Mouse (Mus musculus): ENCODE data around the gene S1pr4. TPM values are rescaled to one million over a fixed set of nuclear protein-coding genes. Genes with fewer than 3 reads are reported as not detected.
A peak's percentile ranks its signal among the peaks of the same experiment; 100 is the strongest.

The S1pr4 gene
- polyA plus RNA-seq, 1 experiment: 84.3 TPM

DNA sequence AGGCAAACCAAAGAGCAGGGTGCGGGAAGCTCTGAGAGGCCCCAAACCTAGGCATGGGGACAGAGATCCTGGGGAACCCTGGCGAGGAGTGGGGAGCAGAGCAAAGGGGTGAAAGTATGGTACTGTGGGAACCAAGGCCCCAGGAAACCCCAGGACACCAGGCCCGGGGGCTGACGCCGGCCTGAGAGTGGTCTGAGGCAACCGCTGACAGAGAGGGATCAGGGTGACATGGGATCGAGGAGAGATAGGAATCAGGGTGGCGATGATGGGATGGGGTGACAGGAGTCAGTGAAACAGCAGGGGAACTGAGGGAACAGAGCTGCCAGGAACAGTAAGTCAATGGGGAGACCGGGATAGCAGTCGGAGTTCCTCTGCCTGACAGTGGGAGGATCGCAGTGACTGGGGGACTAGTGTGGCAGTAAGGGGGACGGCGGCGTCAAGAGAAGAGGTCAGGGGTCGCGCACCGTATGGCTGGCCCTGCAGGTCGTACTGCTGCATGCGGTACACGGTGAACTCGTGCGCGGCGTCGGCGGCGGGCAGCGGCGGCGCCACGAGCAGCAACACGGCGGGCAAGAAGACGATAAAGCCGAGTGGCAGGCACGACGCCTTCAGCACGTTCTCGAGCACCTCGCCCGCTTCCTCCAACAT is 4.2 kb downstream of the S1pr4 start:
- H3K36me3 ChIP-seq (ENCODE audit: control insufficient read depth, insufficient read depth, low read length): peaks cover 4% of the 10 kb centered on the region
- peak overlapping the region; percentile 91 for H3K4me3 ChIP-seq (ENCODE audit: control insufficient read depth, insufficient read depth, low read length)
- DNase-seq: no peak
- H3K27me3 ChIP-seq (ENCODE audit: control insufficient read depth, insufficient read depth, low read length): no peaks in the 10 kb centered on the region
- 2% methylated on average over 41 of the region's 41 CpGs for WGBS
- H3K4me1 ChIP-seq (replicated peaks; ENCODE audit: control insufficient read depth, insufficient read depth, low read length): peaks cover 31% of the 10 kb centered on the region
- TF ChIP-seq POLR2A (IDR thresholded peaks at IDR 0.05; ENCODE audit: control insufficient read depth, extremely low read depth, insufficient read depth, low read length, poor library complexity) (no peak), CTCF (IDR thresholded peaks at IDR 0.05; ENCODE audit: borderline replicate concordance, control insufficient read depth, extremely low read depth, insufficient read depth, low read length, poor library complexity) (no peak)
- H3K27ac ChIP-seq (ENCODE audit: control insufficient read depth, insufficient read depth, low read length): no peak overlapping the region

GRCm38 (mm10) chr10:81495151-81495550 is 4.8 kb downstream of the S1pr4 start:
- Histone ChIP-seq H3K36me3 (ENCODE audit: control insufficient read depth, insufficient read depth, low read length) (peaks cover 4% of the 10 kb centered on the region), H3K4me1 (replicated peaks; ENCODE audit: control insufficient read depth, insufficient read depth, low read length) (peaks cover 31% of the 10 kb centered on the region), H3K27ac (ENCODE audit: control insufficient read depth, insufficient read depth, low read length) (no peak overlapping the region), H3K27me3 (ENCODE audit: control insufficient read depth, insufficient read depth, low read length) (no peaks in the 10 kb centered on the region), H3K4me3 (ENCODE audit: control insufficient read depth, insufficient read depth, low read length) (peak overlapping the region; percentile 91; the same call in 1 of the 2 replicates)
- 74% methylated on average over 6 of the region's 6 CpGs for WGBS
- TF ChIP-seq POLR2A (IDR thresholded peaks at IDR 0.05; ENCODE audit: control insufficient read depth, extremely low read depth, insufficient read depth, low read length, poor library complexity): 0 out of 2 replicates have a peak, but pooled peaks have one; percentile 5
- TF ChIP-seq CTCF (IDR thresholded peaks at IDR 0.05; ENCODE audit: borderline replicate concordance, control insufficient read depth, extremely low read depth, insufficient read depth, low read length, poor library complexity): no peak
- no peak for DNase-seq

DNA sequence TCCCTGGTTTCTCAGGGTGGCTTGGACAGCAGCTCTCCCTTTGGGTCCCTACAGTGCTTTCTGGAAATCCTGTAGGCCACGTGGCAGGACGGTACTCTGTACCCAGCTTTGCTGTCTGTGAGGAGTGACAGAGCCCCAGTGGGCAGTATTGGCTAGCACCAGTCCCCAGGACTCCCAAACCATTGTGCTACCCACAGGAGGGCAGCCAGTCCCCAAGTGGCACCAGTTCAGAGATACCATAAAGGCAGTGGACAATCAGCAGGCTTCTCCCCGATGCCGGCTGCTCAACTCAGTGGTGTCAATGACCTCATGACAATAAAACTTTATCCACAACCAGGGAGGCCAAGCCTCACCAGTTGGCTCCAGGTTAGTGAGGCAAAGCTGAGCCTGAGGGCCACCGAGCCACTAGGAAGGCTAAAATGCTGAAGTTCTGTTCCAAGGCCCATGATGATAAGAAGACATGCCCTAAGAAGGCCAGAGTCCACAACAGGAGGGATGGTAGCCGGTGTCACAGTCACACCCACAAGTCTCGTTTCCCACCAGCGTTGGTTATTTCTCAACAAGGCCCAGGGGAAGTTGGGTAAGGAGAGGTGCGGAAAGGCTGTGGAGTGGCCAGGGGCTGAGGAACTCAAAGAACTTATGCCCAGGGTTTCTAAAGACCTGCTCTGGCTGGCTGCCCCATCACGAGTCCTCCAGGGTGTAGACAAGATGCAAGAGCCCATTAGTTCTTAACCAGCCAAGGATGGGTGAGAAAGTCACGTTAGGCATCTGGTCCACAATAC is 5.5 kb downstream of the S1pr4 start:
- Histone ChIP-seq H3K27ac (ENCODE audit: control insufficient read depth, insufficient read depth, low read length) (no peak overlapping the region), H3K27me3 (ENCODE audit: control insufficient read depth, insufficient read depth, low read length) (no peaks in the 10 kb centered on the region), H3K4me3 (ENCODE audit: control insufficient read depth, insufficient read depth, low read length) (no peak overlapping the region), H3K36me3 (ENCODE audit: control insufficient read depth, insufficient read depth, low read length) (peaks cover 8% of the 10 kb centered on the region), H3K4me1 (replicated peaks; ENCODE audit: control insufficient read depth, insufficient read depth, low read length) (peaks cover 28% of the 10 kb centered on the region)
- 93% methylated on average over 11 of the region's 11 CpGs for WGBS
- no peak for DNase-seq
- TF ChIP-seq POLR2A (IDR thresholded peaks at IDR 0.05; ENCODE audit: control insufficient read depth, extremely low read depth, insufficient read depth, low read length, poor library complexity) (no peak), CTCF (IDR thresholded peaks at IDR 0.05; ENCODE audit: borderline replicate concordance, control insufficient read depth, extremely low read depth, insufficient read depth, low read length, poor library complexity) (no peak)

- 90% methylated on average over 8 of the region's 8 CpGs for WGBS
- Histone ChIP-seq H3K4me1 (replicated peaks; ENCODE audit: control insufficient read depth, insufficient read depth, low read length) (peaks cover 23% of the 10 kb centered on the region), H3K4me3 (ENCODE audit: control insufficient read depth, insufficient read depth, low read length) (no peak overlapping the region), H3K27me3 (ENCODE audit: control insufficient read depth, insufficient read depth, low read length) (no peaks in the 10 kb centered on the region), H3K36me3 (ENCODE audit: control insufficient read depth, insufficient read depth, low read length) (peaks cover 8% of the 10 kb centered on the region), H3K27ac (ENCODE audit: control insufficient read depth, insufficient read depth, low read length) (no peak overlapping the region)
- DNase-seq: peak; percentile 49
- TF ChIP-seq POLR2A (IDR thresholded peaks at IDR 0.05; ENCODE audit: control insufficient read depth, extremely low read depth, insufficient read depth, low read length, poor library complexity): no peak
- TF ChIP-seq CTCF (IDR thresholded peaks at IDR 0.05; ENCODE audit: borderline replicate concordance, control insufficient read depth, extremely low read depth, insufficient read depth, low read length, poor library complexity): 0 out of 2 replicates have a peak, but pooled peaks have one; percentile 19
Measured at GRCm38 (mm10) chr10:81493601-81494220, 6.2 kb downstream of the S1pr4 start.

DNA sequence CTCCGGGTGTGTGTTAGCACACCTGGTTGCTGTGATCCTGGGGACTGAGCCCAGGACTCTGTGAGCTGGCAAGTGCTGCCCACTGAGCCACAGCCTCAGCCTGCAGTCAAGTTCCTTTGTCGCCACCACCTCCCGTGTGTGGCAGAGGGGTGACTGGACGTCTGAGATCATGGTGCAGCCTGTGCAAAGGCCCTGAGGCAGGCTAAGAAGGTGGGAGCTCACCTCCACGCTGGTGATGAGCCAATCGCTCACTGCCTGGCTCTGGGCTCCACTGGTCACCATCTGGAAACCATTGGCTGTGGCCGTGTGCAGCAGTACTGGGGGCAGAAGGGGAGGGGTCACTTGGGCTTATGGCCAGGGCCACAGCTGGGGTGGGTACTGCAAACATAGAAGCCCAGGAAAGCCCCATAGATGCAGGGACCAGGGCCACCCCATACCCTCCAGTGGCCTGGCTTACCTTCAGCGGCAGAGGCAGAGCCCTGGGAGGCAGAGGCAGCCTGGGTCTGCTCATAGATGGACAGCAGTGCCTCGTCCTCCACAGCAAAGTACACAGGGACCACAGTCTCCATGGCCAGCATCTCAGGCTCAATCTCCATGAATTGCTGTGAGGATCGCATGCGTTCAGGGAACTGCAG is 7.2 kb downstream of the S1pr4 start:
- WGBS: 94% methylated on average over 11 of the region's 11 CpGs
- H3K36me3 ChIP-seq (ENCODE audit: control insufficient read depth, insufficient read depth, low read length): peaks cover 17% of the 10 kb centered on the region

DNA sequence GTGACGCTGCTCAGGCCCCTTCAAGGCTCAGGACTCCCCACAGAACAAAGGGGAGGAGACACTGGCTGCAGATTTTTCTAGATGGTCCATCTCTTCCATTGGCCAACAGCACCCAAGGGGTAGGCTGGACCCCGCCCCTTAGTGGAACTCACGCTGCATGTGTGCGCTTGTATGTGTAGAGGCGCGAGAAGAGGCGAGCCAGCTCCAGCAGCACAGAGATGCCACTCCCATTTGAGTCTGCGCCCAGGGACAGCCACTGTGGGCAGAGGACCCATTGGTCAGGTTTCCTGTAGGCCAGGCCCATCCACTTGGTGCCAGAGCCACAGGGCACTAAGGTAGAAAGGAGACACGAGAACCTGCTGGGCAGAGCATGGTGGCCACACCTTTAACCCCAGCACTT is 8.9 kb downstream of the S1pr4 start:
- Histone ChIP-seq H3K4me3 (ENCODE audit: control insufficient read depth, insufficient read depth, low read length) (no peak overlapping the region), H3K27ac (ENCODE audit: control insufficient read depth, insufficient read depth, low read length) (no peak overlapping the region), H3K27me3 (ENCODE audit: control insufficient read depth, insufficient read depth, low read length) (no peaks in the 10 kb centered on the region), H3K36me3 (ENCODE audit: control insufficient read depth, insufficient read depth, low read length) (peaks cover 23% of the 10 kb centered on the region), H3K4me1 (replicated peaks; ENCODE audit: control insufficient read depth, insufficient read depth, low read length) (peaks cover 12% of the 10 kb centered on the region)
- no peak for DNase-seq
- TF ChIP-seq CTCF (IDR thresholded peaks at IDR 0.05; ENCODE audit: borderline replicate concordance, control insufficient read depth, extremely low read depth, insufficient read depth, low read length, poor library complexity): no peak
- no peak for TF ChIP-seq POLR2A (IDR thresholded peaks at IDR 0.05; ENCODE audit: control insufficient read depth, extremely low read depth, insufficient read depth, low read length, poor library complexity)
- WGBS: 99% methylated on average over 9 of the region's 9 CpGs

More for the DNA sequence above, 7.2 kb downstream of the S1pr4 start:
- Histone ChIP-seq H3K4me3 (ENCODE audit: control insufficient read depth, insufficient read depth, low read length) (no peak overlapping the region), H3K27me3 (ENCODE audit: control insufficient read depth, insufficient read depth, low read length) (no peaks in the 10 kb centered on the region), H3K4me1 (replicated peaks; ENCODE audit: control insufficient read depth, insufficient read depth, low read length) (peaks cover 15% of the 10 kb centered on the region), H3K27ac (ENCODE audit: control insufficient read depth, insufficient read depth, low read length) (no peak overlapping the region)
- no peak for DNase-seq
- no peak for TF ChIP-seq POLR2A (IDR thresholded peaks at IDR 0.05; ENCODE audit: control insufficient read depth, extremely low read depth, insufficient read depth, low read length, poor library complexity)
- no peak for TF ChIP-seq CTCF (IDR thresholded peaks at IDR 0.05; ENCODE audit: borderline replicate concordance, control insufficient read depth, extremely low read depth, insufficient read depth, low read length, poor library complexity)
